Mouse (Mus musculus): ENCODE results near the gene Ubox5. TPM values are rescaled to one million over a fixed set of nuclear protein-coding genes. Genes with fewer than 3 reads are reported as not detected.

Gene Ubox5
- polyA plus RNA-seq, 1 experiment from 2014 or later = 10.0 TPM

DNA sequence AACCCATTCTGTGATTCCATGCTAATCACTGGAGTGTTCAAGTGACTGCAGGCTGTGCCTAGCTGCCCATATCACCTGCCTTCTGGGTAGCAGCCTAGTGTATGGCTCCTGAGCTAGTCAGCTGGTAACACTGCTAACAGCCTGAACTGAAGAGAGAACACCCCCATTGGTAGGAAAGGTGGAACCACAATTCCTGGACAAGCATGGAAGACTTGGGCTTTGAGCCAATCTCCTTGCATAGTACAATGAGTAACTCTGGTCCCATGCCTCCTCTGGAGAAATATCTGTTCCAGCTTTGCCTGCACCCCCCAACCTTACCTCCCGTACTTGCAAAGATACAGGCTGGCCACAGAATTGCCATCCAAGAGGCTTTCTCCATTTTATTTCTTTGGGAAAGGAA, 2.6 kb upstream of the Ubox5 start:
- peaks cover 40% of the 10 kb centered on the region for H3K27me3 ChIP-seq (replicated peaks)
- 38% methylated on average over 1 of the region's 1 CpGs for WGBS

DNA sequence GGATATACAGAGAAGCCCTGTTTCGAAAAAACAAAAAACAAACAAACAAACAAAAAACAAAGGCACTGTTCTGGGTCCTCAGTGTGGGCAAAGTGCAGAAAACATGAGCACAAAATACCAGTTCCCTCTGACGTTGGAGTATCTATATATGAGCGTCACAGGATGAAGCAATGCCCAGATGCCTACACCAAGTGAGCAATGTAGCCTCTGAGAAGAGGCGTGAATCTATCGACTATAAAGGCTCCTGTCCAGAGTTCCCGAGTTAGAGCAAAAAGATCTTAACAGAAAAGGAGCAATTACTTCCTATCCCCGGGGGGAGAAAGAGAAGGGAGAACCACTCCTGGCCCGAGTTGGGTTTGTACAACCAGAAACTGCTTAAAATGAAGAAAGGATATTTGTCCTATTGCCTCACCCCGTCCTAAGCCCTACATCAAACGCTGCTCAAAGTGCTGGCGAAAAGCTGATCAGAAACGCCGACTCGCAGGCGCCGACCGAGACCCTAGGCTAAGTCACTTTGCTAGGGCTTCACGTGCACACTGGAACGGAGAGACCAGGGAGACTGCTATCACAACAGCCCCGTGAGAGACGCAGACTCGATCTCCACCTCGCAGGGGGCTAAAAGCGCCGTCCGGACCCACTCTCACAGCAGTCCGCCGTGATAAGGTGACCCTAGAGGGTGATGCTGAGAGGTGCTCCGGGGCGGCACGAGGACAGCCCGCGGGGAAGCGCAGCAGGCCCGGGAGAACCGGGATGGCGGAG, 579 bp downstream of the Ubox5 start:
- Histone ChIP-seq H3K4me2 (peak overlapping the region; percentile 92), H3K4me3 (peak overlapping the region; percentile 96), H3K9ac (peak overlapping the region; percentile 82), H3K4me1 (peaks cover 19% of the 10 kb centered on the region), H3K27me3 (replicated peaks) (peaks cover 8% of the 10 kb centered on the region), H3K36me3 (replicated peaks) (peaks cover 6% of the 10 kb centered on the region; the same call in 1 of the 2 replicates), H3K9me3 (no peaks in the 10 kb centered on the region), H3K27ac (peak overlapping the region; percentile 69)
- WGBS = 2% methylated on average over 37 of the region's 37 CpGs
- peak; percentile 61 for ATAC-seq (replicated peaks)

More for the DNA sequence above, 2.6 kb upstream of the Ubox5 start:
- Histone ChIP-seq H3K4me3 (no peak overlapping the region), H3K4me2 (no peak overlapping the region), H3K36me3 (replicated peaks) (no peaks in the 10 kb centered on the region), H3K9me3 (no peaks in the 10 kb centered on the region), H3K27ac (no peak overlapping the region), H3K4me1 (peaks cover 36% of the 10 kb centered on the region), H3K9ac (no peak overlapping the region)
- ATAC-seq (replicated peaks) = no peak

DNA sequence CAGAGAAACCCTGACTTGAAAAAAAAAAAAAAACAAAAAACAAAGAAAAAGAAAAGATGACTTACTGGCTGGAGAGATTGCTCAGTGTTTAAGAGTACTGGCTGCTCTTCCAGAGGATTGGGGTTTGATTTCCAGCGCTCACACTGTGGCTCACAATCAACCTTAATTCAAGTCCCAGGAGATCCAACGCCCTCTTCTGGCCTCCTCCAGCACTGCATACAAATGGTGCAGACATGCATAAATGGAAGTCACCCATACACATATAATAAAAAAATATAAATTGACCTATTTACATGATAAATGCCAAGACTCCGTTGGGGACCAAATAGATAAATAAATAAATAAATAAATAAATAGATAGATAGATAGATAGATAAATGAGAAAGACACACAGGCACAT, 1.4 kb downstream of the Ubox5 start:
- peaks cover 6% of the 10 kb centered on the region; the same call in 1 of the 2 replicates for H3K36me3 ChIP-seq (replicated peaks)
- no peak overlapping the region for H3K9ac ChIP-seq
- H3K4me3 ChIP-seq = peak overlapping the region; percentile 96
- no peak for ATAC-seq (replicated peaks)
- H3K27ac ChIP-seq = no peak overlapping the region
- H3K4me2 ChIP-seq = peak overlapping the region; percentile 92
- H3K9me3 ChIP-seq = no peaks in the 10 kb centered on the region
- no peaks in the 10 kb centered on the region for H3K27me3 ChIP-seq (replicated peaks)
- H3K4me1 ChIP-seq = peaks cover 16% of the 10 kb centered on the region
- 58% methylated on average over 3 of the region's 3 CpGs for WGBS

DNA sequence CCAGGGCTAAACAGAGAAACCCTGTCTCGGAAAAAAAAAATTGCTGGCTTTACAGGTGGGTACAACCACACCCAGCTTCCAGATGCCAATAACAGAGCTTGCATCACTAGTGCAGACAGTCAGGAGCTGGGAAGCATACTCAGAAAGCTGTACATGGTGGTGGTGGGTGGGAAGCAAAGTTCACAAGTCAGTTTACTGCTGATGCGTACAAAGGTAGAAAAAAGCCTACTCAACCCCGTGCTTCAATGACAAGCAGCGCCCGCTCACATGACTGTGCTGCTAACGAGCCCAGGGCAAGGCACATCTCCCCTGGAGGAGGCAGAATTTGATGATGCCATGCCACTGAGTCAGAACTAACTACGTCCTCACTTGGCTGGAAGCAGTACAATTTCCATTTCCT, 10.9 kb downstream of the Ubox5 start:
- Histone ChIP-seq H3K27ac (no peak overlapping the region), H3K27me3 (replicated peaks) (no peaks in the 10 kb centered on the region), H3K4me2 (no peak overlapping the region), H3K36me3 (replicated peaks) (peaks cover 22% of the 10 kb centered on the region; the same call in 1 of the 2 replicates), H3K4me3 (no peak overlapping the region), H3K4me1 (no peaks in the 10 kb centered on the region), H3K9ac (no peak overlapping the region), H3K9me3 (no peaks in the 10 kb centered on the region)
- ATAC-seq (replicated peaks) = no peak
- 94% methylated on average over 7 of the region's 7 CpGs for WGBS

DNA sequence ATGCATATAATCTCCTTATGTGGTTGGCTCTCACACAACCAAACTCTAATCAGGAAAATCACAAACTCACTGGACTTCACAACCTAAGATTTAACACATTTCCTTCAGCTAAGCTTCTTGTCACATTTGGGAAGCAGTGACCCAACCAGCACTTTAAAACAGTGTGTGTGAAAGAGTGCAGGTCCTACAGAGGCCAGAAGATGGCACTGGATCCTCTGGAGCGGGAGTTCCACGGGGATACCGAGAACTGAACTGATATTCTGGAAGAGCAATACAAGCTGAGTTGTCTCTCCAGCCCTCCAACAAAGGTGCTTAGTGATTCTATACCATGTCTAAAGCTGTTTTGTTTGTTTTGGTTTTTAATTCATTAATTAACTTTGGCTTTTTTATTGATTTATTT, 16.7 kb downstream of the Ubox5 start:
- Histone ChIP-seq H3K27me3 (replicated peaks) (no peaks in the 10 kb centered on the region), H3K4me3 (no peak overlapping the region), H3K9me3 (no peaks in the 10 kb centered on the region), H3K9ac (no peak overlapping the region), H3K36me3 (replicated peaks) (peaks cover 21% of the 10 kb centered on the region; the same call in 1 of the 2 replicates), H3K4me2 (no peak overlapping the region), H3K4me1 (no peaks in the 10 kb centered on the region), H3K27ac (no peak overlapping the region)
- ATAC-seq (replicated peaks) = no peak
- WGBS = 63% methylated on average over 3 of the region's 3 CpGs

DNA sequence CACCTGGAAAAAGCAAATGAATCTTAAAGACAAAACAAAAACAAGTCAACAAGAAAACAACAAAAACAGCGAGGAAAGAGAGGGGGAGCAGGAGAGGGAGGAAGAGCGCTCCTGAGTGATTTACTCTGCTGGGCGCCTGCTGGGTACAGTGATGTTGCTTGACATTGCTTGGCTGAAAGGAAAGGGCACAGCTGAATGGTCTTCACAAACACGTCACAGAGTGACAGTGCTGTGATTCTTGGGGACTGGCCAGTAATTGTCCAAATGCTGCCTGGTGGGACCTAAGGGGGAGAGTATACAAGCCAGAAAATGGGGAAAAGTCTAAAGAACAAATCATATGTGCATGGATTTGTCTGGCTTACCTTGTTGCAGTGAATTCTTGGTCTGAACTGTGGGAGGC, 27.6 kb downstream of the Ubox5 start:
- H3K36me3 ChIP-seq (replicated peaks) = peaks cover 27% of the 10 kb centered on the region

DNA sequence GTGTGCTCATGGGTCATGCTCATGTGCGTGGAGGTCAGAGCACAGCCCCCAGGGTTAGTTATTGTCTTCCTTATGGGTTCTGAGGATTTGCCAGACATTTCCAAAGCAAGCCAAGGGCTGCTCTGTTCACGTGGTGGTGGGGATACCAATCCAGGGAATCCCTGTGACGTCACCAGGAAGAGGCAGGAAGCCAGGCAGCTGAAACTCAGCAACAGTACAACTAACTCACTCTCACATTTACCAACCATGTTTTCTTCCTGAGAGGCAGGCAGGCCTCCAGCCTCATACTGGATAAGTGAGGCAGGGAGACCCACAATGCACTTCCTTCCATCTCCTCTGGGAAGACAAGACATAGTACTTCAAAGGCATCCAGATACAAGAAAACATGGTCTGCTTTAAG, 31.4 kb downstream of the Ubox5 start:
- ATAC-seq (replicated peaks) = no peak
- H3K9me3 ChIP-seq = no peaks in the 10 kb centered on the region
- H3K36me3 ChIP-seq (replicated peaks) = peaks cover 20% of the 10 kb centered on the region

More for the DNA sequence above, 27.6 kb downstream of the Ubox5 start:
- 84% methylated on average over 4 of the region's 4 CpGs for WGBS
- no peaks in the 10 kb centered on the region for H3K27me3 ChIP-seq (replicated peaks)
- no peak overlapping the region for H3K4me2 ChIP-seq
- no peaks in the 10 kb centered on the region for H3K4me1 ChIP-seq
- no peak for ATAC-seq (replicated peaks)
- H3K4me3 ChIP-seq = no peak overlapping the region
- H3K9me3 ChIP-seq = no peaks in the 10 kb centered on the region
- H3K27ac ChIP-seq = no peak overlapping the region
- H3K9ac ChIP-seq = no peak overlapping the region

DNA sequence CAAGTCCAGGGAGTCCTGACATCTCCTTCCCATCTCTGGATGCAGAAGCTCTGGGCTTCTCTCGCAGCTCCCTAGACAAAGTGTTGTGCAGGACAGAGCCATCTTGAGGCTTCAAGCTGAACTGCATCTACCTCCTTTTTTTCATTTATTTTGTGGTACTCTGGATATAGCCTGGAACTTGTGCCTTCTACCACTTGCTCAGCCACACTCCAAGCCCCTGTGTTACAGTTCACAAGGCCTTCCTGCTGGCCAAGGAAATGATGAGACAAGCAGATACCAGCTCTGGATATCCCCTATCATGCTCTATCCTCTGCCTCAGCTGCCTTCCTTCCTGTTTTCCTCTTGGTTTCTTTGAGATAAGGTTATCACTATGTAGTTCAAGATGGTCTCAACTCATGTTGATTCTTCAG, 32.2 kb downstream of the Ubox5 start:
- Histone ChIP-seq H3K9me3 (no peaks in the 10 kb centered on the region), H3K4me2 (no peak overlapping the region), H3K4me3 (no peak overlapping the region), H3K9ac (no peak overlapping the region), H3K27me3 (replicated peaks) (no peaks in the 10 kb centered on the region), H3K27ac (no peak overlapping the region), H3K36me3 (replicated peaks) (peaks cover 18% of the 10 kb centered on the region), H3K4me1 (no peaks in the 10 kb centered on the region)
- 0 out of 2 replicates have a peak, but pooled peaks have one; percentile 30 for ATAC-seq (replicated peaks)
- 4% methylated on average over 1 of the region's 1 CpGs for WGBS

More for the DNA sequence above, 31.4 kb downstream of the Ubox5 start:
- H3K9ac ChIP-seq = no peak overlapping the region
- 70% methylated on average over 3 of the region's 3 CpGs for WGBS
- no peak overlapping the region for H3K27ac ChIP-seq
- H3K4me3 ChIP-seq = no peak overlapping the region
- no peak overlapping the region for H3K4me2 ChIP-seq
- H3K4me1 ChIP-seq = no peaks in the 10 kb centered on the region
- no peaks in the 10 kb centered on the region for H3K27me3 ChIP-seq (replicated peaks)

DNA sequence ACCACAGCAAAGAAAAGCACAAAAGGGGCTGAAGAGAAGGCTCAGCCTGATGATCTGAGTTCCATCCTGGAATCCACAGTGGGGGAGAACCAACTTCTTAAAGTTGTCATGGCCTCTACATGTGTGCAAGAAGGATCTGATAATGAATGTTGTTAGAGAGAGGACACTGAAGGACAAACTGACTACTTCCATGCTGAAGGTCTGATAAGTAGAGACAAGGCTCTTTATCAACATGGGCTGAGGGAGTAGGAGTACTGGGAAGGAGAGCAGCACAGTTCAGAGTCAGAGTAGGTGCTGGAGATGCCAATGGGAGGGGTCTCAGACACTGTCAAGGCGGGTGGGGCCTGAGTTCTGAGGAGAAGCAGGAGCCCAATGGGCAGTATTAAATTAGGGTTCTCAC, 34.2 kb downstream of the Ubox5 start:
- no peaks in the 10 kb centered on the region for H3K9me3 ChIP-seq
- H3K27me3 ChIP-seq (replicated peaks) = no peaks in the 10 kb centered on the region
- no peak overlapping the region for H3K4me3 ChIP-seq
- ATAC-seq (replicated peaks) = no peak
- peaks cover 18% of the 10 kb centered on the region for H3K36me3 ChIP-seq (replicated peaks)
- no peak overlapping the region for H3K27ac ChIP-seq
- H3K9ac ChIP-seq = no peak overlapping the region
- no peak overlapping the region for H3K4me2 ChIP-seq
- no peaks in the 10 kb centered on the region for H3K4me1 ChIP-seq
- whole genome bisulfite sequencing = 76% methylated on average over 1 of the region's 1 CpGs

DNA sequence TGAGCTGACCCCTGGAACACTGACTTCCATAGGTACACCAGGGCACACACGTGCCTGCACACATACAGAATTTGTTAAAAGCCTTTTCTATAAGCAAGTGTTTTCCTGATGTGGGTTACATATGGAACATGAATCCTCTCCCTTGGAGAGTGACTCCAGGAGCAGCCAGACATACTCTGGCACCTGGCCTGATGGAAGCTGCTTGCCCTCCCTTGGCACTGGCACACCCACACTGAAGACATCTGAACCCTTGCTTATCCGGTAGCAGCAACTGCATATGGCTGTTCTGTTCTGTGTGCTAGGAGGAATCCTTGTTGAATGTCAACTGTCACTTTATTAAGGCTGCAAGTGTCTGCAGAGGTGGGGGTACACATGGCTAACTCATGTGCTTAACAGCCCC, 38.8 kb downstream of the Ubox5 start:
- Histone ChIP-seq H3K4me2 (no peak overlapping the region), H3K27ac (no peak overlapping the region), H3K9ac (no peak overlapping the region), H3K4me3 (no peak overlapping the region), H3K36me3 (replicated peaks) (no peaks in the 10 kb centered on the region; the same call in 1 of the 2 replicates), H3K9me3 (no peaks in the 10 kb centered on the region), H3K4me1 (no peaks in the 10 kb centered on the region), H3K27me3 (replicated peaks) (no peaks in the 10 kb centered on the region)
- no peak for ATAC-seq (replicated peaks)
- WGBS = 96% methylated on average over 2 of the region's 2 CpGs

DNA sequence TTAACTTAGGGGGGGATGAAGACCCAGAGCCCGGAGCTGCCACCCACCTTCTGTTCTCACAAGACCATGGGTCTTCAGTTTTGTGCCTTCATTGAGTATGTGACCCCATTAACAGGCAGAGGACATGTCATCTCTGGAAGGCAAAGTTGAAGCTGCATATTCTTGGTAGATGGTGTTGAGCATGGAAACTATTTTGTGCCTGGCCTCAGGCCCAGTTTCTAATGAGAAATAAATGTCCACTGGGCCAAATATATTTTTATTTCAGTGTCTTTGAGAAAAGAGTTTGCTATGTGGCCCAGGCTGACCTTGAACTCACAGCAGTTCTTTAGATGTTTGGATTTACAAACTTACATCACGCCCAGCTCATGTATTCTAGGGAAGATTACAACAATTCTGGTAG, 40.1 kb downstream of the Ubox5 start:
- H3K4me1 ChIP-seq = no peaks in the 10 kb centered on the region
- H3K27me3 ChIP-seq (replicated peaks) = no peaks in the 10 kb centered on the region
- ATAC-seq (replicated peaks) = no peak
- H3K4me2 ChIP-seq = no peak overlapping the region
- H3K36me3 ChIP-seq (replicated peaks) = no peaks in the 10 kb centered on the region; the same call in 1 of the 2 replicates
- 94% methylated on average over 2 of the region's 2 CpGs for WGBS
- H3K27ac ChIP-seq = no peak overlapping the region
- no peak overlapping the region for H3K4me3 ChIP-seq
- no peak overlapping the region for H3K9ac ChIP-seq
- H3K9me3 ChIP-seq = no peaks in the 10 kb centered on the region

DNA sequence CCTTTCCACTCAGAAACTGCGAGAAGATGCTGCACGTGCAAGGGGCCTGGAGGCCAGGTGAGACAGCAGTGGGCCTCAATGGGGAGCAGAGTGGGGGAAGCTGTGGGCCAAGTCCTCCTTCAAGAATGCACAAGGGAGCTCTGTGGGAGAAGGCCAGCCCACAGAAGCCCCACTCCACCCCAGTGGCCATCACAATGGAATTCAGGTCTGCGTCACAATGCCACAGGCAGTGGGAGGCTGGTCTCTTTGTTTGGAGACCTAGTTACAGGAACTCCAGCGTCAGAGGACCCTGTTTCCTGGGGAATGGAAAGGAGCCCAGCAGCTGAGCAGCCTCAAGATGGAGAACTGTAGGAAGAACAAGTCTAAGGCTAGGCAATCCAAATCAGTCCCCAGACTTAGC, 40.7 kb downstream of the Ubox5 start:
- H3K4me3 ChIP-seq = no peak overlapping the region
- ATAC-seq (replicated peaks) = no peak
- WGBS = 66% methylated on average over 4 of the region's 4 CpGs
- no peak overlapping the region for H3K4me2 ChIP-seq
- H3K4me1 ChIP-seq = no peaks in the 10 kb centered on the region
- H3K9ac ChIP-seq = no peak overlapping the region
- H3K27me3 ChIP-seq (replicated peaks) = no peaks in the 10 kb centered on the region
- H3K27ac ChIP-seq = no peak overlapping the region
- H3K36me3 ChIP-seq (replicated peaks) = no peaks in the 10 kb centered on the region; the same call in 1 of the 2 replicates
- no peaks in the 10 kb centered on the region for H3K9me3 ChIP-seq

DNA sequence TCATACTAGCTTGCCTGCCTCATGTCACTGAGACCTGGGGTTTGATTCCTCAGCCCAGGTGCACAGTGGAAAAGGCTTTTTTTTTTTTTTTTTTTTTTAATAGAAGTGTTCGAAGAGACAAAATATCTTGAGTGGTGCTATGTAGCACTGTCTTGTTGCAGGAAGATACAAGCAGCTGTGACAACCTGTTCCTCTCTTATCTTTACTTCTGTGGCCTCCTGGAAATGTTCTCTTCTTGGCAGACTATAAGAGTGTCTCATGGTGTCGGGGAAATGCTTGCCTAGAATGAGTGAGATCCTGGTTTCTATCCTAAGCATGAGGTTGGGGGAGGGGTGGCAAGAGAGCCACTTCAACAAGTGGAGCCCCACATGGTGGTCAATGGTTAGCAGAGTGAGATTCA, 41.5 kb downstream of the Ubox5 start:
- Histone ChIP-seq H3K36me3 (replicated peaks) (no peaks in the 10 kb centered on the region; the same call in 1 of the 2 replicates), H3K27me3 (replicated peaks) (no peaks in the 10 kb centered on the region), H3K9ac (no peak overlapping the region), H3K9me3 (no peaks in the 10 kb centered on the region), H3K4me3 (no peak overlapping the region), H3K27ac (no peak overlapping the region), H3K4me2 (no peak overlapping the region), H3K4me1 (no peaks in the 10 kb centered on the region)
- 87% methylated on average over 2 of the region's 2 CpGs for WGBS
- no peak for ATAC-seq (replicated peaks)

All from midbrain, embryonic 15.5 days (tissue).